Mouse (Mus musculus) embryonic facial prominence, embryonic 10.5 days (tissue): ENCODE measurements at regions not wholly inside any gene's neighbourhood (a gene's known extent, or its start where the extent isn't known, plus 50 kb on each side); places are given as distances from the start of the nearest gene placed in this dataset.
"Not testable (repeated sequence)": the region's sequence is repeated elsewhere in the genome, so short reads cannot be mapped to it uniquely, and the experiment has no call there.

ENCODE experiments used
- DNase-seq: peaks from one replicate; pipeline ENCODE4 v3.0.0-alpha.2; 2017; ENCODE audit warnings: low spot score
- H3K27ac ChIP-seq: fragments of 300-500 bp; sonication (generic); replicated peaks from 2 replicates; pipeline ENCODE4 v1.5.1; 2016; ENCODE audit warnings: mild to moderate bottlenecking
- H3K27me3 ChIP-seq: fragments of 300-500 bp; sonication (generic); replicated peaks from 2 replicates; pipeline ENCODE4 v1.6.1; 2016; ENCODE audit warnings: low read depth, mild to moderate bottlenecking; ENCODE audit not compliant: poor library complexity, severe bottlenecking
- H3K36me3 ChIP-seq: fragments of 300-500 bp; sonication (generic); replicated peaks from 2 replicates; pipeline ENCODE4 v1.6.1; 2016; ENCODE audit warnings: mild to moderate bottlenecking, moderate library complexity
- H3K4me1 ChIP-seq: fragments of 300-500 bp; sonication (generic); 2 replicates; pipeline ENCODE4 v1.6.1; 2016
- H3K4me3 ChIP-seq: fragments of 300-500 bp; sonication (generic); 2 replicates; pipeline ENCODE4 v1.5.1; 2016; ENCODE audit warnings: mild to moderate bottlenecking, moderate library complexity
- H3K9me3 ChIP-seq: fragments of 300-500 bp; sonication (generic); 2 replicates; pipeline ENCODE4 v1.6.1; 2016; ENCODE audit warnings: mild to moderate bottlenecking
- WGBS: fragments of 180-500 bp; shearing (Covaris S2); methylation state at CpG from one replicate; pipeline ENCODE4 v1.1.7; 2016; 5-methylcytosine and 5-hydroxymethylcytosine counted together

GRCm38 (mm10) chr4:3412323-3412722 is 227.2 kb upstream of the Vmn1r3 start:
- H3K27ac ChIP-seq, DNase-seq, H3K4me1 ChIP-seq, H3K4me3 ChIP-seq, H3K9me3 ChIP-seq, H3K36me3 ChIP-seq, H3K27me3 ChIP-seq: not testable (repeated sequence)
- 60% methylated on average over 4 of the region's 4 CpGs for WGBS

GRCm38 (mm10) chr4:3402856-3403255 is 217.7 kb upstream of the Vmn1r3 start:
- not testable (repeated sequence) for H3K4me1 ChIP-seq, H3K27me3 ChIP-seq, DNase-seq, H3K9me3 ChIP-seq, H3K4me3 ChIP-seq, H3K36me3 ChIP-seq, H3K27ac ChIP-seq
- 86% methylated on average over 4 of the region's 4 CpGs for WGBS

GRCm38 (mm10) chr4:3401766-3402165 is 216.6 kb upstream of the Vmn1r3 start:
- not testable (repeated sequence) for DNase-seq, H3K27ac ChIP-seq, H3K4me1 ChIP-seq, H3K9me3 ChIP-seq, H3K27me3 ChIP-seq, H3K4me3 ChIP-seq, H3K36me3 ChIP-seq
- 71% methylated on average over 2 of the region's 2 CpGs for WGBS

- H3K27ac ChIP-seq, H3K36me3 ChIP-seq, DNase-seq, H3K4me3 ChIP-seq, H3K4me1 ChIP-seq, H3K27me3 ChIP-seq: not testable (repeated sequence)
- WGBS, result 91% methylated on average over 8 of the region's 8 CpGs
- H3K9me3 ChIP-seq, result peaks cover 10% of the 10 kb centered on the region; the same call in 1 of the 2 replicates
These were observed 206.4 kb upstream of the Vmn1r3 start for GRCm38 (mm10) chr4:3391579-3391978.

GRCm38 (mm10) chr4:3373027-3373763 is 188.0 kb upstream of the Vmn1r3 start:
- not testable (repeated sequence) for H3K4me1 ChIP-seq, DNase-seq
- 63% methylated on average over 8 of the region's 8 CpGs for WGBS

GRCm38 (mm10) chr4:3368021-3368420 is 182.9 kb upstream of the Vmn1r3 start:
- not testable (repeated sequence) for H3K36me3 ChIP-seq, DNase-seq, H3K4me1 ChIP-seq, H3K27ac ChIP-seq, H3K4me3 ChIP-seq, H3K27me3 ChIP-seq
- 76% methylated on average over 4 of the region's 4 CpGs for WGBS
- H3K9me3 ChIP-seq, result peaks cover 32% of the 10 kb centered on the region

More at GRCm38 (mm10) chr4:3373027-3373763, 188.0 kb upstream of the Vmn1r3 start:
- not testable (repeated sequence) for H3K4me3 ChIP-seq, H3K9me3 ChIP-seq, H3K27ac ChIP-seq, H3K27me3 ChIP-seq, H3K36me3 ChIP-seq

GRCm38 (mm10) chr4:3343443-3343842 is 158.3 kb upstream of the Vmn1r3 start:
- not testable (repeated sequence) for H3K4me3 ChIP-seq, H3K9me3 ChIP-seq, H3K36me3 ChIP-seq, H3K4me1 ChIP-seq, H3K27ac ChIP-seq, DNase-seq, H3K27me3 ChIP-seq
- 83% methylated on average over 8 of the region's 8 CpGs for WGBS

- H3K4me3 ChIP-seq, H3K4me1 ChIP-seq, DNase-seq, H3K27me3 ChIP-seq, H3K27ac ChIP-seq, H3K9me3 ChIP-seq, H3K36me3 ChIP-seq: not testable (repeated sequence)
- WGBS, result 91% methylated on average over 2 of the region's 2 CpGs
These were observed 157.5 kb upstream of the Vmn1r3 start for GRCm38 (mm10) chr4:3342696-3343095.

GRCm38 (mm10) chr4:3342165-3342564 is 157.0 kb upstream of the Vmn1r3 start:
- H3K36me3 ChIP-seq, H3K9me3 ChIP-seq, H3K27me3 ChIP-seq, H3K27ac ChIP-seq, DNase-seq, H3K4me3 ChIP-seq, H3K4me1 ChIP-seq: not testable (repeated sequence)
- 86% methylated on average over 6 of the region's 6 CpGs for WGBS
